Mouse (Mus musculus) adipocyte (in vitro differentiated cells): Measurements from ENCODE around the gene Ets1.

ENCODE experiments used
- DNase-seq: peaks from one replicate; pipeline ENCODE4 v3.0.0-alpha.2; 2016; ENCODE audit warnings: low spot score

Gene Ets1

GRCm38 (mm10) chr9:32761326-32761725, 125.3 kb downstream of the Ets1 start:
- no peak for DNase-seq

- DNase-seq: peak; percentile 94
These were observed 128.4 kb downstream of the Ets1 start for GRCm38 (mm10) chr9:32764374-32764773.

GRCm38 (mm10) chr9:32765123-32765522, 129.1 kb downstream of the Ets1 start:
- no peak for DNase-seq

GRCm38 (mm10) chr9:32778866-32779265, 142.8 kb downstream of the Ets1 start:
- no peak for DNase-seq

- DNase-seq: no peak
These were observed 146.5 kb downstream of the Ets1 start for GRCm38 (mm10) chr9:32782391-32783092.

- no peak for DNase-seq
These were observed 151.1 kb downstream of the Ets1 start for GRCm38 (mm10) chr9:32787091-32787490.

GRCm38 (mm10) chr9:32787615-32788014, 151.6 kb downstream of the Ets1 start:
- DNase-seq: no peak

- DNase-seq: no peak
These were observed 153.3 kb downstream of the Ets1 start for GRCm38 (mm10) chr9:32789306-32789705.

- peak; percentile 22 for DNase-seq
These were observed 155.7 kb downstream of the Ets1 start for GRCm38 (mm10) chr9:32791699-32792098.

GRCm38 (mm10) chr9:32798171-32798570, 162.2 kb downstream of the Ets1 start:
- DNase-seq: no peak

- no peak for DNase-seq
These were observed 170.1 kb downstream of the Ets1 start for GRCm38 (mm10) chr9:32806106-32806505.
